Mouse (Mus musculus) fat pad, adult 2 months (tissue): ENCODE data around the gene Tmem132c.

Experiments
- DNase-seq: peaks from one replicate; pipeline ENCODE4 v3.0.0-alpha.2; 2011; ENCODE audit warnings: low read depth, low spot score; ENCODE audit errors: extremely low read depth

Gene Tmem132c

DNA sequence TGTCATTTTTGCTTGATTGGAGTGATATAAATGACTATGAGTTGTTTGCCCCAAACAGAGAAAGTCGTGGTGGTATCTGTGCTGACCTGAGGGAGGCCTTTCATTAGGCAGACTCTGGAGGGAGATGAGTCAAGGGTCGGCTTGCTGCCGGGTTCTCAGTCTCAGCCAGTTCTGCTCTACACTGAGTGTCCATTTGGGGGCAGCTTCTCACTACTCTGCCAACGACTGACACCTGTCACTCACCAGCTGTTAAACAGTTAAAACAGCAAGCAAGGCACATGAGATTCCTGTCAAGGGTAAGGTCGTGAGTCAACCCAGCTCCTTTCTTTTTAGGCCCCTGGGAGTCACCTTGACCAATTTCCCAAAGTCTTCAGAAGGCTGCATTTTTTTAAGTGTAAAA lies 350.8 kb downstream of the Tmem132c start:
- no peak for DNase-seq

DNA sequence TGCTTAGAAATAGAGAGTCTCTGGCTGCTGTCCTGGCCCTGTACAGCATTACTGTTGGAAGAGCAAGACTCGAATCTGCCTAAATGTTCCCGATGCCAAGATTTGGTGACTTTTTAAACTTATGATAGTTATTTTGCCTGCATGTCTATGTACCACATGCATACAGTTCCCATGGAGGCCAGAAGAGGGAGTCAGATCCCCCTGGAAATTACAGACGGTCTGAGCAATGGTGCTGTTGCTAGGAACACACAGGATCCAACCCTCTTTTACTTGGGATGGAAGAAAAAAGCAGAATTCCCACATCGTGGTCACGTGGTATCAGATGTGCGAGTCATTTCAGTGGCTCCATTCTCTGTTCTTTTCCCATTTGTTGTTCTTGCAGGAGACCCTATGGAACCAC lies 351.2 kb downstream of the Tmem132c start:
- no peak for DNase-seq

DNA sequence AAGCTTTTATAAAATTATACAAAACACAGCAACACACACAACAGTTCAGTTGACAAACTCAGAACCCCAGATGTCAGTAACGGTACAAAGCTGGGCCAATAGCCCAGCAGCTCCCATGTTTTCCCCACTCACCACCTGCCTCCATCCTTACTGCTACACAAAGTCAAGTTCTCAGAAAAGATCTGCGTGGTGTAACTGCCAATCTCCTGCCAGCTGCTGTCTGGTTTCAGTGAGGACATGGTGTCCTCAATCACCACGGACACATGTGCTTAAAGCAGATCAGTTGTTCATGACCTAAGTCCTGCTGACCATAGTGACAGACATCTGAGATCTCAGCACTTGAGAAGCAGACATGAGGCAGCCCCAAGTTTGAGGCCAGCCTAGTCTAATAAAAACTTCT lies 354.1 kb downstream of the Tmem132c start:
- no peak for DNase-seq

DNA sequence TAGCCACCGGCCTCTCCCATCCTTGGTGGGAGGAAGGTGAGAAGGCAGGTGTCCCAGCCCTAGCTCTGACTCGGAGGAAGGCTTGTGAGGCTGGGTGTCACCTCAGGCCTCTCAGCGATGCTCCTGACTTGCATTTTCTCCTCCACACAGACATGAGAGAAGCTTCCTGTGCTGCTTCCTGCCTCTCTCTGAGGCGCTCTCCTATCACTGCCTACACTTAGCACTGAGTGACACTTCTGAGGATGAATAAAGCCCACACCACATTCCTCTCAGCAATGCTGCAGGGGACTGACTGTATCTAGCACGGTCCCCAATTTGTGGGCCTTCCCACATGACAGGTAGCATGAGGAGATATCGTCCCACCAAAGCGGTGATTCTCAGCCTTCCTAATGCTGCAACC lies 355.3 kb downstream of the Tmem132c start:
- no peak for DNase-seq

DNA sequence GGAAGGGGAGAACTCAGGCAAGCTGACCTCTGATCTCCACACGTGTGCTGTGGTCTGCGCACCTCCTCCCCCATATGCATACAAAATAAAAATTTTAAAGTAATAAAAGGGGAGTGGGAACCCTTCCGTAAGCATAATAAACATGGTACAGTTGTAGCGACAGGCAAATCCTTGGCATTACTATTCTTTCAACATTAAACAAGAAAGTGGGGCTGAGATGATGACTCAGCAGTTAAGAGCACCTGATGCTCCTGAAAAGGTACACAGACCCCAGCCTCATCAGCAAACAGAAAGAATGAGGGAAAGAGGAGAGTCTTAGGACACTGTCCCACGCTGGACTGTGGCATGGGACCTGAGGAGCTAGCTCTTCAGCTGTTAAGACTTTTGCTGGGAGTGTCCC lies 361.4 kb downstream of the Tmem132c start:
- DNase-seq: no peak

DNA sequence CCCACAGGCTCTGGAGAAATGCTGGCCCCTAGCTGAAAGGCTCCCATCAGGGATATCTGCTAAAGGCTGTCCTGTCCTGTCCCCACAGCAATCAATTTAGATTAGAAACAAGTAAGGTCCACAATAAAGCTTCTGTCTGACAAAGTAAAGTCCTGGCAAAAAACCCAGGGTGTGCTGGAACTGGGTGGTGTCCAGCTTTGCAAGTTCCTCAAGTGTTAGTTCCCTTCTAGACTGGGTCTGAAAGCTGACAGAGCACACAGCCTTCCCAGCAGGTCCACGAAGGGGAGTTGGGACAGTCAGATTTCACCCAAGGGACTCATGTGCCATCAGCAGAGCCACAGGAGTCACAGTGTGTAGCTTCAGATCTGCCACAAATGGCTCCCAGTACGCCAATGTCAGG lies 365.9 kb downstream of the Tmem132c start:
- no peak for DNase-seq

DNA sequence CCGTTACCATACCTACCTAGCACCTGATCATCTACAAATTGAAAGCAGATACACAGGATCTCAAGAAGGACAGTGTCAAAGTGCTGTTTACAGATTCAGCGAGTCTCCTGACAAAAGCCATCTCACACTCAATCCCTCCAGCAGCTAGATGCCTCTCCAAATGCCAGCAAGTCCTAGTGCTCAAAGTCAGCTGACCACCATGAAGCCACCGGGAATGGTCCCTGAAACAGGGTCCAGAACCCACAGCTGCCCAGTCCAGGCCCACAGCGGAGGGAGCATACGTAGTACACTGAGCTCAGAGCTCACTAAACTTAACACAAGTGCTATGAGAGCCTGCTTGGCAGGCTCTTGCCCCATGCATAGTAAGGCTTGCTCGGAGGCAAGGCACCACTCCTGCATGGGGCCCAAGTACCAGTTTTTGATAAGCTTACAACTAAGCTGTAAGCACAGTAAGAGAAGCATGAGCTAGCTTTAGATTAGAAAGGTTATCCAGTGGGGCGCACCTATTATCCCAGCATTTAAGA lies 367.6 kb downstream of the Tmem132c start:
- no peak for DNase-seq

DNA sequence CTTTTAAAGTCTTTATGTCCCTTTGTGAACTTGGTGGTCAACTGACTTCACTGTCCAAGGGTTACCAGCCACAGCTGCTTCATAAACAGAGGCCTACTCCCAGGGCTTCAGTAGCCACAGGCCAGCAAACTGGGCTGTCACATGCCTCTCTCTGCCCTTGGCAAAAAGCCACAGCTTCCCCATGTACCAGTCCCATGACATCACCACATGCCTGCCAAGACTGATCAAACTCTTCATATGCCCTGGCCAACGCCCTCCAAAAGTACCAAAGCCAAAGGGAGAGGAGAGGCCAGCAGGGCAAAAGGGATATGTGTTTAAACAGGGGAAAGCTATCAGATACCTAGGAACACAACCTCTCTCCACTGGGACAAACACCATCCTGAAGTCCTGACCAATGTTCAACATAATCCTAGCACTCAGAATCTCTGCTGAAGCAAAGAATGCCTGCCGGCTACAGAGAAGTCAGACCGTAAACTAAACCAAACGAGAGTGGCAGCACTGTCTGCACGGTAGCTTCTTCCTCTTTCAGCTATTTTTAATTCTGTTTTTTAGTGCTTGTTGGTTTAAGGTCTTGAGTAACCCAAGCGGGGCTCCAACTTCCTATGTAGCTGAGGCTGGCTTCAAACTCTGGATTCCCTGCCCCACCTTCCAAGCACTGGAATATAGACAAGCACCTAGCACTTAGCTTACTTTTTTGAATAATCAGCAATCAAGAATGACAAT lies 369.3 kb downstream of the Tmem132c start:
- no peak for DNase-seq

DNA sequence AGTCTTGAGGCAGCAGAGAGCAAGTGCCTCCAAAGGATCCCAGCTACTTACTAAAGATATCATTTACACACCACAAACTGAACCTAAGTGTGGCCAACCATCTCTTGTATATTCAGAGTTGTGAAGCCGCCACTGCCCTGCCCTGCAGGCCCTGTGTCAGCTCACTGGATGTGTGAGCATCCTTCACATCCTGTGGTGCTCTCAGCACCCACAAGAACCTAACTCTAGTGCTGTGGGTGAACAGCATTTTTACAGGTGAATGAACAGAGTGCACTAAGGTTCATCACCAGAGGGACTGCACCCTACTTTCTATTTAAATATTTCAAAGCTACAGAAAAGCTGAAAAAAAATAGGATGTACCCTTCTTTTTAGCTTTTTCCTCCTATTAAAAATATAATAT lies 370.3 kb downstream of the Tmem132c start:
- DNase-seq: no peak

DNA sequence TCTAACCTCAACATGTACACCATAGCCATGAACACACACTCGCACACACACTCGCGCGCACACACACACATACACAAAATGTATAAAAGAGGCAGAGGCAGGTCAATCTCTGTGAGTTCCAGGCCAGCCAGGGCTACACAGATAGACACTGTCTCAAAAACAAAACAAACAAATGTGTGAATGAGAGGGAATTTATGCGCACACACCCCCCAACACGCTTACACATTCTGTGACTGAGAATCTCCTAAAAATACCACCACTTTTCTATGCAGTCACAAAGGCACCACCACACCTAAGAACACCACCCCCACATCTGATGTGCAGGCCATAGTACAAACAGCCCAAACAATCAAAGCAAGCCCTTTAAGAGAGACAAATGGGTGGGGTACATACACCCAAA lies 370.8 kb downstream of the Tmem132c start:
- no peak for DNase-seq
